Mouse (Mus musculus) heart, adult 11 months (tissue): ENCODE results near the gene Egf.
A peak's percentile ranks its signal among the peaks of the same experiment; 100 is the strongest.

Experiments used
- DNase-seq: peaks from one replicate; pipeline ENCODE4 v3.0.0; 2022

Gene Egf

DNA sequence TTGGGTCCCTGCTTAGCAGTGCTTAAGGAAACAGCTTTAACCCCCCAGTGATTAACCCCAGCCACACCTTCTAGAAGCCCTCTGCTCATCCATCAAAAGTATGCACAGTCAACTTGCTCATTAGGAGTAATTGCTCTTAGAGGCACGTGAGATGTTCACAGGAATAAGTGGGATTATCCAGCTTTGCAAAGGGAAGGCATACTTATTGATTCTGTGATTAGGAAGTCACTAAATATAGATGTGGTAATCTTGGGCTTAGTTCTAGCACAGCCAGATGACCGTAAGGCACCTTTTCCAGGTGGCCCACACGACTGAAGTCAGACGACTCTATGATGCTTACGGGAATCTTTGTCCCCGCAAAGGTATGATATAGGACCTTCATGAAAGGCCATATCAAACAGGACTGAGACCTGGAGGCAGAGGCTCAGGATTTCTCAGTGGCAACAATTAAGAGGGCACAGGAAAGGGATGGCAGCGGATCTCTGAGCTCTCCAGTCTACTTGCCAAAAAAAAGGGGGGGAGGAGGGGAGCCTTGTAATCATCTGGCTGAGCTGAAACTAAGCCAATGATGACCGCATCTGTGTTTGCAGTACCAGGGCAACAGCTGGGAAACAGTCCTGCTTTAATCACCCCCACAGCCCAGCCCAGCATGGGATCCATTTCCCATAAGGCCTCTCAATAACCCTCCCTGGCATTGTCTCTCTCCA lies 105.4 kb downstream of the Egf start:
- peak; percentile 95 for DNase-seq

DNA sequence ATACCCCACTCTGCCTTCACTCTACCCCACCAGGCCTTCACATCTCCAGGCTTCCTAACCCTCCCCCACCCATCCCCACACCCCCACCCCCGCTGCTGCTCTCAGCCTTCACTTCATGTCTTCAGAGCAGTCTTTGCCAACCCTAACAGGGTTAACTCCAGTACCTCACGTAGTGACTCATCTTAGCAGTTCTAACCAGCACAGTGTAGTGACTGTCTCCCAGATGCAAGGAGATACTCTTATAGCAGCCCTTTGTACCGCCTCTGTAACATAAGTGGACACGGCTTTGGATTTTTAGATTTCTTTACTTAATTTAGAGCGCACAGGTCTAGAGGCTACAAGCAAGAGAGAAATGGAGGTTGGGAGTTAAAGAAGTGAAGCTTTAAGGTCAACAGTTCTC lies 106.5 kb downstream of the Egf start:
- DNase-seq, result peak; percentile 53

DNA sequence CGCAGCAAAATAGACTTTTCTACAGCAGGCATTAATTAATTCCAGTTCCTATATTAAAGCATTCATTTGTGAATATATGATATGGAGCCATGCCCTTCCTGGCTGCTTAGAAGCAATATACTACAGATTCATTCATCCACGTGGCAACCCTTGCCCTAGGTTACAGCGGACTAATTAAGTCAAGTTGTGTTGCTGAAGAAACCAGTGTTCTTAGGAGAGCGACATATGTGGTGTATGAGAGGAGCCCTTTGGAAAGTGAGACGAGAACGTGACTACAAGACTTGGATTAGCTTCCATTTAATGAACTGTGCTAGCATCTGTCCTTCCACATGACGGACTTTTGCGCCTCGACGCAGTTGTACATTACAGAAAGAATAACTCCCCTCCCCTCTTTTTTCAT lies 107.8 kb downstream of the Egf start:
- DNase-seq, result peak; percentile 67

DNA sequence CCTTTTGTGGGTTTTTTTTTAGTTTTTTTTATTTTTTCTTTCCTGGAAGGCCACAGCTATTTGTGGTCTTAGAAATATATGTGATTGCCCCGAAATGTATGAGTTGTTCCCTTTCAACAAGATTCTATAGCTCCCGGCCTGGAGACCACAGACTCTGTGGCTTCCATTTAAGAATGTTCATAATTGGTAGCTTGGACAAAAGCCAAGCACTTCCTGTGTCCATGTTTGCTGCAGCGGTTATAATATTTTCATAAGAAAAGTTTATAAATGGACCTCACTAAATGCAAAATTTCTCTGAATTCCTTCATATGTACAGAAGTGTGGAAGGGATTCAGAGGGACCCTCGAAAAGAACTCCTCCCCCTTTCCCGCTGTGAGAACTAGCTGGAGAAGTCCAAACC lies 108.3 kb downstream of the Egf start:
- peak; percentile 40 for DNase-seq

DNA sequence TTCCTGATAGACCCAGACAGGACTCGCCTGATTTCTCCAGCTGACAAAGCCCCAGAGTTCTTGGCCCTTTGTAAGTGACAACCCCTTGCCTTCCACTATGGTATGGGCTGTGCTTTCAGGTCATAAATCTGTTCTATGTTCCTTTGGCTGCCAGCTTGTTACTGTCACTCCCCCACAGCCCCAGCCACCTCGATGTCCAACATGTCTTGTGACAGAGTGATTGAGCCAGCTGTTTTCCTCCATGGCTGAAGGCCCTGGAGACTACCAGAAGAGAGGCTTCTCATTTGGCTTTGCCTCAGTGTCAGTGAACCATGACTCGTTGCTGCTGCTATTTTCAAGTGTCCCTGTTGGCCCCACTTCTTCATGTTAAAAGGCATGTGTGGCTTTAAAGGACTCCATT lies 109.7 kb downstream of the Egf start:
- peak; percentile 87 for DNase-seq

DNA sequence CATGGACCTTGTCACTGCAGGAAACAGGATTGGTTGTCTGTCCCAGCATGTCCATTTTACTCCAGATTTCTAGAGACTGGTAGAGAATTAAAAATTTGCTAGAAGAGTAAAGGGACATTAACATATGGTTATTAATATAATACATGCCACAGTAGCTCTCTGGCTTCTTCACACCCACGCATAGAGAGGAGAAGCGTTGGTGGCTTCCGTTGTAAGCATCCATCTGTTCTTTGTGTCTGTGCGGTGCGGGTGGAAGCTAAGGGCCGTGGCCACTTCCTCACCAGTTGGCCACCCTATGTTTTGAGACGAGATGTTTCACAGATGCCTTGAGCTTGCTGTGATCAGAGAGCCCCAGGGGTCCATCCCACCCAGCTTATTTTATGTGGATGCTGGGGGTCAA lies 113.5 kb downstream of the Egf start:
- no peak for DNase-seq

DNA sequence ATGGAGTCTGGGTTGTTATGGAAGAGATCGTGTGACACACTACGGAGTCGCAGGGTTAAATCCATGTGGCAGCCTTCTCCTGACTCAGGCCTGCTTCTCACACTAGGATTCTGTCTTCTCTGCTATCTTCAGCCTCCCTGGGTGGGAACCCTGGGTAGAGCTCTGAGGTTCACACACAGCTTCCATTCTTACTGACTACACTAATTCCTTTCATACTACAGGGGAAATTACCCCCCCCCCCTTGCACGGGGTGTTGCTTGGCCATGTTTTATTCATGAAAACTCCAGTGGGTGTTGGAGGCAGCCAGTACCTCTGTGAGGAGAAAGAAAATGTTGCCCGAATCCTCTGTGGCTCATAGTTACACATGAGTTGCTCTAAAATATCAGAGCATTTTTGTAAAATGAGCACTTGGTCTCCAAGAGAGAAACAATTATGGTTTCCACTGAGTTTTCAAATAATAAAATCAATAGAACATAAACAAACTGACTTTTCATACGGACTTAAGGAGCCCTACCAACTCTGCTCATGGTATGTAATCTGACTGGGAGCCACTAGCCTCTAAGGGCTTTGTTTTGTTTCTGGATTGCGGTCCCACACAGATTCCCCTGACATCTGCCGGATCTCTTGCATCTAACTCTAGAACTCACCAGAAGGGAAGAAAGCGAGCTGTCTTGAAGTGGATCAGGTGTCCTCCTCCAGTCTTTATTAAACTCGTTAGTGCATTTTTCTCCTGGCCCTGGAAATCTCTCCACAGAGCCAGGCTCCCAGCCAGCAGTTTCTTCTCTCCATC lies 114.7 kb downstream of the Egf start:
- no peak for DNase-seq

DNA sequence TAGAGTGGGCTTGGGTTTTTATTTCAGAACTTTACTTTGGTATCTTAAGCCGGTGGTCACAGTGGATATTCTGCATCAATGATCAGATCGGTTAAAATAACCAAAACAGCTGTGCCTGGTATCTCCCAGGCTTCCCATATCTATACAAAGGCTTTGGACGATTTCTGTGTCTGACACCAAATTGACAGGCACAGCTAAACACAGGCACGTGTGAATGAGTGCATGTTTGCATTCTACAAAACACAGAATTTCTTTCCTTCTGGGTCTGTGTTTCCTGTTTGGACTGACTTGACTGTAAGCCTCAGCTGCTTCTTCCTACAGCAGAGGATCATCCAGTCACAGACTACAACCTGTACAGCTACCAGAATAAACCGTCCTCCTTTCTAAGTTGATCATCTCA lies 115.4 kb downstream of the Egf start:
- DNase-seq, result no peak

DNA sequence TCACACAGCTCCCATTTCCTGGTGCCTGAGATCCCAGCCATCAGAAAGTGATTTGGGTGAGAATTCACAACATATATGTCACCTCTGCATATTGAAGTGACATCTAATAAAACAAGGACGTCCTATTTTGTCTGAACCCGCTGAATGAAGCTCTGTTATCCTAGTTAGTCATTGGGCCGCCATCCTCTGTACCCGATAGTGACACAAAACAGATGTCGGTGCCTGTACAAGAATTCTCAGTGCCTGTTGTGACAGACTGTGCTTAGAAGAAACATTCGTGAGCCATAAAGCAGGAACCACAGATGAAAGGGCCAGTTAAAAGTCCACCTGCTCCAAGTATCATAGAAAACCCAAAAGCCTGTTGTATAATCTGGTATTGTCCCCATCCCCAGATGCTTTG lies 117.7 kb downstream of the Egf start:
- no peak for DNase-seq

DNA sequence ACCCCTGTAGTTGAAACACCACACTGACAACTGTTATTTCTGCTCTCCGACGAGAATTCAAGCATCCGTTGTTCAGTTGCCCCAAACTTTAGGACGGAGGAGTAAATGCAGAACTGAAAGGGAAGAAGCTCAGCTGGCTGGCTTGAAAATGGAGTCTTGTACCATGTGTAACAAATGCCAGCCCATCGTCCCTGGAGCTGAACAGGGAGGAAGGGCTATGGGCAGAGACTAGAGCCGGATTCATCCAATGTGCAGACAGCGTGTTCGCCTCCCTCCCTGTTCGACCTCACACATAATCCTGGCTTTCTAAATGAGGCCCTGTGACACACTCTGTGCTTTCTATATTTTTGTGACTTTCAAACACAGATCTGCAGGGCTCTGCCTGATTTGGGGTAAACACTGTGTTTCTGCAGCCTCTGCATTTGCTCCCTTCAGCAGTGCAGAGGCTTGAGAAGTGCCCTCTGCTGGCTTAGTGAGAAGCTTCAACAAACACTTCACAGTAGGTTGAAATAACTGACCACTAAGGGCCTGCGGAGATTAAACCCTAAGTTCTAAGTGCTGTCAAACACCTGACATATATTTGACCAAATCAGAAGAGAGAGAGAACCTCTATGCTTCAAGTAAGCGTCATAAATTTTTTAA lies 120.7 kb downstream of the Egf start:
- DNase-seq, result no peak

DNA sequence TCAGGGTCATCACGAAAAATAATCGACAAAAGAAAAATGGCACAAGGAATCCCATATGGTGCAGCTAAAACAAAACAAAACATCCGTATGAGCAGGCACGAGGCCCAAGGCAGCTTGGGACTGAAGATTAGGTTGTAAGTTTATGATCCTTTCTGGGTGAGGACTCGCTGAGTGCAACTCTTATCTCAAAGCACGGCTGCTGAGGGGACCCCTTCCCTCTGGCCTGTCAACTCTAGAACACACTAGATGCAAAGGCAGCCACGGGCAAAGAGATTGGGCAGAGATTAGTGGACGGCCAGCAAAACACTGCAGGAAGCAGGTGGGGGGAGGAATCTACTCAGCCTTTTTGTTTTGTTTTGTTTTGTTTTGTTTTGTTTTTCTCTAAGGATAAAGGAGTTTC lies 121.6 kb downstream of the Egf start:
- no peak for DNase-seq

DNA sequence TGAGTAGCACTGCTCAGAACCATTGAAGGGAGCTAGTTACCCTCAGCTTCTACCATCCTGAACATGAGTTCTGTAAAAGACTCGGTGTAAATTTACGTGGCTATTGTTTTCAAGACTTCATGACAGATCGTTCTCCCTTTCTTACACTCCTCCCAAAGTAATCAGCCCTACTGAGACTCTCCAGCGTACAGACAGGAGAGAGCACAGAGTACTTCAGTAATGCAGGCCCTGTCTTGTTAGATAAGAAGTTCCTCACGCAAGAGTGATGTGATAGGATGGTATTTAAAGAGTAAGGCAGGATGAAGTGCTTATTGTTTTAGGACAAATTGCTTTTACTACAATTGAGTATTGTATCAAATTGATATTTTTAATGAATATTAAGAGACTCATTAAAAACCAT lies 123.3 kb downstream of the Egf start:
- no peak for DNase-seq

DNA sequence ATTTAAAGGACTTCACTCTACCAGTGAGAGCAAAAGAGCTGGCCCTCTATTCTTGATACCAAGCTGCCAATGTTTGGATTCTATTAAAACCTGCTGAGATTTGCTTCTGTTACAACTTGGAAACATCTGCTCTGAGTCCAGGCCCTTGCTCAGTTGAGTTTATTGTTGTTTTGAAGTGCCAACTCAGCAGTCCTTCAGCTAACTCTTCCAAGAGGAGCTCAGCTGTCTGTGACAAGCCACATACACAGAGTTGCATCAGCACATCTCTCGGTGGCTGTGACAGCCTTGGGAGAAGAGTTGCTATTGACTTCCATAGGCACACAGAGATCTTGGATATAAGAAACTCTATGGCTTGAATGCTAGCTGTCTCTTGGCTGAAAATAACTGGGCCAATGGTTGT lies 124.1 kb downstream of the Egf start:
- no peak for DNase-seq
